Mouse (Mus musculus): ENCODE measurements around the gene Jmjd7. TPM values are rescaled to one million over a fixed set of nuclear protein-coding genes. Genes with fewer than 3 reads are reported as not detected.

Jmjd7 gene
- polyA plus RNA-seq, 1 experiment from 2014 or later, result 13.5 TPM

DNA sequence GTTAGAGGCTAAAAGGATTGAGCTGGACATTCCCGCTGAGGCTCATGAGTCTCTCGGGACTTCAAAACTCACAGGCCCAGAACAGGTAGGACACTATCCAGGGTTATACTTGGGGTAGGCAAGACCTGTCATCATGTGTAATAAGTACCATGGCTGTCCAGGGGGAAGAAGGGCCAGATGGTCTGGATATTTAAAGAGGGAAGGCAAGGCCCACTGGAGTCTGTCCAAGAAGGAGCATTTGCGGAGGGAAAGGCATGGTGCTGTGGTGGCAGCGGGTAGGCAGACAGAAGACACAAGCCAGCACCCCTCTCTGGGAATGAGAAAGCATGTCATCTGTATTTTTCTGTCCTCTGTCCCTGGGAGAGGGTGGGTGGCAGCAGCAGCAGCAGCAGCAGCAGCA, 46.8 kb downstream of the Jmjd7 start:
- Histone ChIP-seq H3K27me3 (replicated peaks; ENCODE audit: control insufficient read depth, insufficient read depth, low read length) (peaks cover 28% of the 10 kb centered on the region), H3K36me3 (ENCODE audit: control insufficient read depth, insufficient read depth, low read length) (no peaks in the 10 kb centered on the region), H3K9me3 (ENCODE audit: control insufficient read depth, low read length) (no peaks in the 10 kb centered on the region), H3K9ac (ENCODE audit: low read depth, low read length) (no peak overlapping the region), H3K4me2 (no peak overlapping the region), H3K27ac (ENCODE audit: low read depth, low read length) (no peak overlapping the region), H3K4me3 (ENCODE audit: low read depth, low read length) (no peak overlapping the region), H3K4me1 (replicated peaks; ENCODE audit: control insufficient read depth, insufficient read depth, low read length) (peaks cover 7% of the 10 kb centered on the region; the same call in 1 of the 2 replicates)
- WGBS, result 84% methylated on average over 4 of the region's 4 CpGs
- DNase-seq (ENCODE audit: low spot score) (no peak), ATAC-seq (replicated peaks; ENCODE audit: low FRiP score) (no peak)

DNA sequence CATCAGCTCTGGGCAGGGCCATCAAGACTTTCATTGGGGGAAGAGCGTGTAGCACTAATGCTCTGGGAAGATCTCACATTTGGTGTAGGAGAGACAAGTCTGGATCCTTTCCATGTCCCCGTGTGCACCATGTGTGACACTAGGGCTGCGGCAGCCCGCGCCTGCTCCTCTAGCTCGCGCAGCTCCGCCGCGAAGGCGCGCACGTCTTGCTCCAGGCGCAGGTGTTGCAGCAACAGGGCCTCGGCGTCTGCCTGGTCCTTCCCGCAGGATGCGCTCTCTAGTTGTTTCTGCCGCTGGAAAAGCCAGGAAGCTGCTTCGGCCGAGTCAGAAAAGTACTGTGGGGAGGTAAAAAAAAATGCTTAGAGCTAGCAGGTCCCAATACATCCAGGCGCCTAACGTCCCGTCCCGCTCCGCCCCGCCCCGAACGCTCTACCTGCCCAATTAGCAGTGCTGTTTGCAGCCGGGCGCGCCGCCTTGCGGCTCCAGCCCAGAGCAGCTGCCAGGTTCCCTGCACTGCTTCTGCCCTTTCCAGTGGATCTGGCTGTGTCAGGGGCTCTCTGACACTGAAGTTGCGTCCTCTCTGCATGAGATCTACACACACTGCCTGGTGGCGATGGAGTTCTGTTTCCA, 48.9 kb downstream of the Jmjd7 start:
- Histone ChIP-seq H3K27me3 (replicated peaks; ENCODE audit: control insufficient read depth, insufficient read depth, low read length) (peaks cover 28% of the 10 kb centered on the region), H3K9ac (ENCODE audit: low read depth, low read length) (no peak overlapping the region), H3K9me3 (ENCODE audit: control insufficient read depth, low read length) (no peaks in the 10 kb centered on the region), H3K4me1 (replicated peaks; ENCODE audit: control insufficient read depth, insufficient read depth, low read length) (peaks cover 7% of the 10 kb centered on the region; the same call in 1 of the 2 replicates), H3K4me2 (peak overlapping the region; percentile 68), H3K27ac (ENCODE audit: low read depth, low read length) (no peak overlapping the region), H3K4me3 (ENCODE audit: low read depth, low read length) (peak overlapping the region; percentile 37), H3K36me3 (ENCODE audit: control insufficient read depth, insufficient read depth, low read length) (no peaks in the 10 kb centered on the region)
- 4% methylated on average over 36 of the region's 36 CpGs for WGBS
- DNase-seq (ENCODE audit: low spot score) (peak; percentile 61), ATAC-seq (replicated peaks; ENCODE audit: low FRiP score) (no peak)

Small RNA genes within 50 kb of the gene (microRNA-seq; reads per million reads assigned to microRNA genes)
- not detected for gene Mir7665 (ENCODE audit: borderline number of aligned reads)

Other genes starting within 250 kb of the Jmjd7 start
- 29.1 and 30.0 TPM in 2 replicates for gene Rpap1, start 239.9 kb upstream of the Jmjd7 start, polyA plus RNA-seq (2014; fragmentation: Nextera tagmentation; extraction: Ambion mirVana)
- 5.8 and 5.9 TPM in 2 replicates for gene Tyro3, start 229.8 kb upstream of the Jmjd7 start, polyA plus RNA-seq (2014; fragmentation: Nextera tagmentation; extraction: Ambion mirVana)
- gene Mga, start 130.3 kb upstream of the Jmjd7 start, polyA plus RNA-seq (2014; fragmentation: Nextera tagmentation; extraction: Ambion mirVana), result 22.0 and 23.9 TPM in 2 replicates
- gene Mapkbp1, start 54.8 kb upstream of the Jmjd7 start, polyA plus RNA-seq (2014; fragmentation: Nextera tagmentation; extraction: Ambion mirVana), result 1.7 TPM in 2 replicates
- 1.1 and 1.9 TPM in 2 replicates for gene Gm28042, start within 50 bp of the Jmjd7 start, polyA plus RNA-seq (2014; fragmentation: Nextera tagmentation; extraction: Ambion mirVana)
- gene Pla2g4b, start 5.9 kb downstream of the Jmjd7 start, polyA plus RNA-seq (2014; fragmentation: Nextera tagmentation; extraction: Ambion mirVana), result 1.9 and 2.3 TPM in 2 replicates
- gene Ehd4, start 127.1 kb downstream of the Jmjd7 start, polyA plus RNA-seq (2014; fragmentation: Nextera tagmentation; extraction: Ambion mirVana), result 24.1 and 26.7 TPM in 2 replicates
- not detected in 2 replicates for gene Pla2g4e, start 217.9 kb downstream of the Jmjd7 start, polyA plus RNA-seq (2014; fragmentation: Nextera tagmentation; extraction: Ambion mirVana)